Mouse (Mus musculus) gastrocnemius, postnatal 25 days (tissue): ENCODE results near the gene Grm3. TPM values are rescaled to one million over a fixed set of nuclear protein-coding genes. Genes with fewer than 3 reads are reported as not detected.
A peak's percentile ranks its signal among the peaks of the same experiment; 100 is the strongest.

Experiments used
- DNase-seq: peaks from one replicate; pipeline ENCODE4 v3.0.0; 2022
- total RNA-seq, 2 experiments: library from RNA; stranded (reverse); gene quantifications; 1 replicate in 1 of 2; 2 replicates in 1 of 2; pipeline ENCODE4 v1.2.3; 2021

Gene Grm3
- total RNA-seq, 2 experiments from 2014 or later: not detected

GRCm38 (mm10) chr5:9623095-9623459, 101.9 kb downstream of the Grm3 start:
- DNase-seq: no peak

- DNase-seq: no peak
Measured at GRCm38 (mm10) chr5:9622264-9623094, 102.5 kb downstream of the Grm3 start.

- DNase-seq: no peak
Measured at GRCm38 (mm10) chr5:9621417-9622067, 103.4 kb downstream of the Grm3 start.

- DNase-seq: no peak
Measured at GRCm38 (mm10) chr5:9579021-9579420, 145.9 kb downstream of the Grm3 start.

GRCm38 (mm10) chr5:9578571-9578970, 146.4 kb downstream of the Grm3 start:
- DNase-seq: no peak

- DNase-seq: no peak
Measured at GRCm38 (mm10) chr5:9570946-9571345, 154.0 kb downstream of the Grm3 start.

GRCm38 (mm10) chr5:9557706-9558105, 167.3 kb downstream of the Grm3 start:
- peak; percentile 9 for DNase-seq

GRCm38 (mm10) chr5:9540822-9541557, 184.0 kb downstream of the Grm3 start:
- DNase-seq: no peak

- DNase-seq: no peak
Measured at GRCm38 (mm10) chr5:9525507-9525906, 199.5 kb downstream of the Grm3 start.

GRCm38 (mm10) chr5:9511027-9511426, 213.9 kb downstream of the Grm3 start:
- DNase-seq: no peak

- no peak for DNase-seq
Measured at GRCm38 (mm10) chr5:9497235-9497634, 227.7 kb downstream of the Grm3 start.

GRCm38 (mm10) chr5:9495456-9495855, 229.5 kb downstream of the Grm3 start:
- no peak for DNase-seq

GRCm38 (mm10) chr5:9477587-9477986, 247.4 kb downstream of the Grm3 start:
- DNase-seq: no peak

- no peak for DNase-seq
Measured at GRCm38 (mm10) chr5:9453298-9453697, 271.7 kb downstream of the Grm3 start.

- no peak for DNase-seq
Measured at GRCm38 (mm10) chr5:9449570-9449969, 275.4 kb downstream of the Grm3 start.

GRCm38 (mm10) chr5:9448931-9449330, 276.0 kb downstream of the Grm3 start:
- DNase-seq: no peak

GRCm38 (mm10) chr5:9446146-9446545, 278.8 kb downstream of the Grm3 start:
- no peak for DNase-seq
